Mouse (Mus musculus): ENCODE measurements around the gene Gsdma3. TPM values are rescaled to one million over a fixed set of nuclear protein-coding genes. Genes with fewer than 3 reads are reported as not detected.
"Not testable (repeated sequence)": the region's sequence is repeated elsewhere in the genome, so short reads cannot be mapped to it uniquely, and the experiment has no call there.

The Gsdma3 gene
- polyA plus RNA-seq, 1 experiment from 2014 or later = not detected

GRCm38 (mm10) chr11:98671284-98671815, 45.2 kb downstream of the Gsdma3 start:
- H3K36me3 ChIP-seq (ENCODE audit: inconsistent target) = no peaks in the 10 kb centered on the region
- 96% methylated on average over 3 of the region's 3 CpGs for WGBS (ENCODE audit: missing documents)
- H3K27ac ChIP-seq = no peak overlapping the region
- H3K79me2 ChIP-seq (ENCODE audit: inconsistent target) = no peaks in the 10 kb centered on the region
- no peak overlapping the region for H3K4me3 ChIP-seq (ENCODE audit: inconsistent target)

- H3K79me2 ChIP-seq (ENCODE audit: inconsistent target) = no peaks in the 10 kb centered on the region
- no peak overlapping the region for H3K27ac ChIP-seq
- no peak overlapping the region for H3K4me3 ChIP-seq (ENCODE audit: inconsistent target)
- WGBS (ENCODE audit: missing documents) = 18% methylated on average over 5 of the region's 5 CpGs
- no peaks in the 10 kb centered on the region for H3K36me3 ChIP-seq (ENCODE audit: inconsistent target)
Measured at GRCm38 (mm10) chr11:98671857-98672256, 45.7 kb downstream of the Gsdma3 start.

- 57% methylated on average over 5 of the region's 5 CpGs for whole genome bisulfite sequencing (ENCODE audit: missing documents)
- no peak overlapping the region for H3K4me3 ChIP-seq (ENCODE audit: inconsistent target)
- H3K27ac ChIP-seq = no peak overlapping the region
Measured at GRCm38 (mm10) chr11:98672482-98672881, 46.3 kb downstream of the Gsdma3 start.

DNA sequence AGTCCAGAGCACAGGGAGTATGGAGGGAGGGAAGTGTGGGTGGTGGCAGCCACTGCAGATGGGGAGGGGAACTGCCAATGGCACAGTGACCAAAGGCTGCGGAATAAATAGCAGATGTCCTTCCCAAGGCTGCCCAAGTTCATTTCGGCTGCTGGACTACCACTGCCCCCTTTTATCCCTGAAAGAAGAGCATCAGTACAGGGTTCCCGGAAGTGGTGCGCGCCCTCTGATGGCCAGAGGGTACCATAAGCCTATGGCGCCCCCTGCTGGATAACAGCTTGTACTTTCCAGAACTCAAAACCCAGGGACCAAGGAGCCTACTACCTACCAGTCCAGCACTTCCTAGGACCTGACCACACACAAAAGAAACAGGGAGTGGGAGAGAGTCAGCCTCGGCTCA, 47.0 kb downstream of the Gsdma3 start:
- not testable (repeated sequence) for H3K4me3 ChIP-seq (ENCODE audit: inconsistent target); H3K27ac ChIP-seq; H3K36me3 ChIP-seq (ENCODE audit: inconsistent target); H3K79me2 ChIP-seq (ENCODE audit: inconsistent target)
- 3% methylated on average over 3 of the region's 7 CpGs for WGBS (ENCODE audit: missing documents)

More at GRCm38 (mm10) chr11:98672482-98672881, 46.3 kb downstream of the Gsdma3 start:
- H3K79me2 ChIP-seq (ENCODE audit: inconsistent target) = no peaks in the 10 kb centered on the region
- H3K36me3 ChIP-seq (ENCODE audit: inconsistent target) = no peaks in the 10 kb centered on the region

DNA sequence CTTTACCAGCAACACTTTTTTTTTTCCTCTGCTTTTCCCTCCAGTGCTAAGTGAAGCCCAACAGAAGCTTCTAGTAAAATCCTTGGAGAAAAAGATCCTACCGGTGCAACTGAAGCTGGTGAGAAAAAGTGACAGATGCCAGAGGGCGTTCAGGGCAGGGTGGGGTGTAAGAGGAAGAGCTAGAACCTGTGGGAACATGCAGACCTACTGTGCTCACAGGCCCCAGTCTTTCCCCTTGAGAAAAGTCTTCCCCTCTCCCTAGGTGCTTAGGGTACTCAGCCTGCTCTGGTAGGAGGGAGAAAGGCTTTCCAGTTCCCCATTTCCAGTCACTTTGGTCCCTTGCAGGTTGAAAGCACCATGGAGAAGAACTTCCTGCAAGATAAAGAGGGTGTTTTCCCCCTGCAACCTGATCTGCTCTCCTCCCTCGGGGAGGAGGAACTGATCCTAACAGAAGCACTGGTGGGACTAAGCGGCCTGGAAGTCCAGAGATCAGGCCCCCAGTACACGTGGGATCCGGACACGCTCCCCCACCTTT, 49.7 kb downstream of the Gsdma3 start:
- no peak overlapping the region for H3K27ac ChIP-seq
- no peaks in the 10 kb centered on the region for H3K36me3 ChIP-seq (ENCODE audit: inconsistent target)
- WGBS (ENCODE audit: missing documents) = 46% methylated on average over 7 of the region's 7 CpGs
- H3K4me3 ChIP-seq (ENCODE audit: inconsistent target) = no peak overlapping the region
- no peaks in the 10 kb centered on the region for H3K79me2 ChIP-seq (ENCODE audit: inconsistent target)

- WGBS (ENCODE audit: missing documents) = 100% methylated on average over 1 of the region's 1 CpGs
- H3K4me3 ChIP-seq (ENCODE audit: inconsistent target) = no peak overlapping the region
Measured at GRCm38 (mm10) chr11:98680023-98680422, 53.9 kb downstream of the Gsdma3 start.

DNA sequence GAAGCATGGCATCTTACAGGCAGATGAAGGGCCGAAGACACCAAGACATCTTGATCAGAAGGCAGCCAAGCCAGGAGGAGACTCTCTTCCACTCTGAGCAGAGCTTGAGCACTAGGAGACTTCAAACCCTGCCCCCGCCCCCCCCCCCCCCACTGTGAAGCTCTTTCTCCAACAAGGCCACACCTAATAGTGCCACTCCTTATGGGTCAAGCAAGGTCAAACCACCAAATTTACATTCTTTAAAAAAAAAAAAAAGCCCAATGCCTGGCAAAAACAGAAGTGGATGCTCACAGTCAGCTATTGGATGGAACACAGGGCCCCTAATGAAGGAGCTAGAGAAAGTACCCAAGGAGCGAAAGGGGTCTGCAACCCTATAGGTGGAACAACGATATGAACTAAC, 54.4 kb downstream of the Gsdma3 start:
- H3K27ac ChIP-seq; H3K36me3 ChIP-seq (ENCODE audit: inconsistent target); H3K4me3 ChIP-seq (ENCODE audit: inconsistent target): not testable (repeated sequence)
- peaks cover 30% of the 10 kb centered on the region for H3K79me2 ChIP-seq (ENCODE audit: inconsistent target)
- WGBS (ENCODE audit: missing documents) = 91% methylated on average over 3 of the region's 4 CpGs

More at GRCm38 (mm10) chr11:98680023-98680422, 53.9 kb downstream of the Gsdma3 start:
- peaks cover 25% of the 10 kb centered on the region for H3K79me2 ChIP-seq (ENCODE audit: inconsistent target)
- H3K27ac ChIP-seq = no peak overlapping the region
- no peaks in the 10 kb centered on the region for H3K36me3 ChIP-seq (ENCODE audit: inconsistent target)

GRCm38 (mm10) chr11:98681186-98681585, 55.0 kb downstream of the Gsdma3 start:
- Histone ChIP-seq H3K79me2 (ENCODE audit: inconsistent target) (peaks cover 31% of the 10 kb centered on the region), H3K27ac (no peak overlapping the region), H3K36me3 (ENCODE audit: inconsistent target) (peaks cover 9% of the 10 kb centered on the region), H3K4me3 (ENCODE audit: inconsistent target) (no peak overlapping the region)
- WGBS (ENCODE audit: missing documents) = 79% methylated on average over 4 of the region's 4 CpGs

GRCm38 (mm10) chr11:98681786-98682745, 55.9 kb downstream of the Gsdma3 start, which contains the start of gene Psmd3:
Psmd3 (plus strand) TSS chr11:98682554.
- Histone ChIP-seq H3K27ac (peak within 1 kb of the TSS; percentile 44), H3K36me3 (ENCODE audit: inconsistent target) (peaks cover 18% of the 10 kb centered on the region), H3K79me2 (ENCODE audit: inconsistent target) (peaks cover 31% of the 10 kb centered on the region), H3K4me3 (ENCODE audit: inconsistent target) (peak within 1 kb of the TSS; percentile 97)
- 4% methylated on average over 44 of the region's 45 CpGs for WGBS (ENCODE audit: missing documents)

- WGBS (ENCODE audit: missing documents) = 1% methylated on average over 23 of the region's 23 CpGs
- Histone ChIP-seq H3K36me3 (ENCODE audit: inconsistent target) (peaks cover 25% of the 10 kb centered on the region), H3K79me2 (ENCODE audit: inconsistent target) (peaks cover 31% of the 10 kb centered on the region), H3K27ac (peak overlapping the region; percentile 39), H3K4me3 (ENCODE audit: inconsistent target) (peak overlapping the region; percentile 97)
Measured at GRCm38 (mm10) chr11:98682811-98683210, 56.7 kb downstream of the Gsdma3 start.

DNA sequence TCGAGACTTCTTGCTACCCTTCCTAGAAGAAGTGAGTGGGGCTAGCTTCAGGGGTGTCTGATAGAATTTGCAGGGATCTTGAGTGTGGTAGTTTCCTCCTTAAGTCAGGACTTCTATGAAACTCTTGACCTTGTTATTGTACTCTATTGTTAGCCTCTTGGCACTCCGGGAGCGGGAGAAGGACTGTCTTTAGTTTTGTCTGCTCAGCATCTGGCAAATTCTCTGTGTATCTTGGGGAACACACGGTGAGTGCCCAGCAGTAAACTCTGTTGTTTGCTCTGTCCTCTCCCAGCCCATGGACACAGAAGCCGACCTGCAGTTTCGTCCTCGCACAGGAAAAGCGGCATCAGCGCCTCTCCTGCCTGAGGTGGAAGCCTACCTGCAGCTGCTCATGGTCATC, 59.5 kb downstream of the Gsdma3 start:
- H3K36me3 ChIP-seq (ENCODE audit: inconsistent target) = peaks cover 49% of the 10 kb centered on the region
- peaks cover 31% of the 10 kb centered on the region for H3K79me2 ChIP-seq (ENCODE audit: inconsistent target)
- 95% methylated on average over 9 of the region's 9 CpGs for WGBS (ENCODE audit: missing documents)
- no peak overlapping the region for H3K4me3 ChIP-seq (ENCODE audit: inconsistent target)
- H3K27ac ChIP-seq = no peak overlapping the region

DNA sequence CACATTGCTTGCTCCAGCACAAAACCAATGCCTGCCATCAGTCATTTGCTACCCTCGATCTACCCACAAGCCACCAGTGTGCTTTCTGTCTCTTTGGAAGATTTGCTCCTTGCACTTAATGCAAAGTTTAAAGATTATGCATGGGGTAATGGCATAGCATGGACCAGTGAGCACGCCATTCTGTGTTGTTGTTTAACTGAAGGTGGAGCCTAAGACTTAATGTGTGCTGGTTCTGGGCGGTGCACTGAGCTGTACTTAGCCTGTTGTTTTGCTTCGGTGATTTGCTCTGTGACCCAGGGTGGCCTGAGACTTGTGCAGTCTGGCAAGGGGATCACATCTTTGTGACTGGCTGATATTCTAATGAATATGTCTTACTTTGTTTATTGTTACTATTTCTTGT, 60.8 kb downstream of the Gsdma3 start:
- Histone ChIP-seq H3K27ac (no peak overlapping the region), H3K36me3 (ENCODE audit: inconsistent target) (peaks cover 63% of the 10 kb centered on the region), H3K4me3 (ENCODE audit: inconsistent target) (no peak overlapping the region), H3K79me2 (ENCODE audit: inconsistent target) (peaks cover 31% of the 10 kb centered on the region)
- 96% methylated on average over 4 of the region's 4 CpGs for WGBS (ENCODE audit: missing documents)

All from macrophage (primary cell).